Mouse (Mus musculus) cerebellum, adult 18-20 months (tissue): ENCODE measurements around the gene Zfp423.

Experiments
- DNase-seq, 2 experiments: peaks; one replicate each; pipeline ENCODE4 v3.0.0; 2021

The Zfp423 gene

GRCm38 (mm10) chr8:87944225-87944934 is 15.0 kb downstream of the Zfp423 start:
- peak; percentile 24 to 39 for DNase-seq

GRCm38 (mm10) chr8:87943651-87944091 is 15.7 kb downstream of the Zfp423 start:
- DNase-seq, result peak; percentile 50 to 59

GRCm38 (mm10) chr8:87940646-87941045 is 18.7 kb downstream of the Zfp423 start:
- DNase-seq, result peak; percentile 55 to 65

GRCm38 (mm10) chr8:87939308-87939936 is 20.0 kb downstream of the Zfp423 start:
- DNase-seq, result no peak

- peak; percentile 61 to 64 for DNase-seq
These were observed 20.8 kb downstream of the Zfp423 start for GRCm38 (mm10) chr8:87938351-87939232.

- DNase-seq, result no peak
These were observed 22.2 kb downstream of the Zfp423 start for GRCm38 (mm10) chr8:87937211-87937610.

GRCm38 (mm10) chr8:87935088-87935680 is 24.2 kb downstream of the Zfp423 start:
- DNase-seq, result no peak

- DNase-seq, result no peak
These were observed 25.2 kb downstream of the Zfp423 start for GRCm38 (mm10) chr8:87934175-87934574.

GRCm38 (mm10) chr8:87933752-87934151 is 25.6 kb downstream of the Zfp423 start:
- no peak for DNase-seq

- DNase-seq, result no peak
These were observed 30.5 kb downstream of the Zfp423 start for GRCm38 (mm10) chr8:87928857-87929256.

- DNase-seq, result no peak
These were observed 32.2 kb downstream of the Zfp423 start for GRCm38 (mm10) chr8:87927034-87927830.

GRCm38 (mm10) chr8:87926098-87926890 is 33.1 kb downstream of the Zfp423 start:
- DNase-seq, result peak; percentile 56 to 59

- no peak for DNase-seq
These were observed 36.5 kb downstream of the Zfp423 start for GRCm38 (mm10) chr8:87922936-87923335.

- no peak for DNase-seq
These were observed 36.9 kb downstream of the Zfp423 start for GRCm38 (mm10) chr8:87922446-87922845.

GRCm38 (mm10) chr8:87918004-87918403 is 41.4 kb downstream of the Zfp423 start:
- DNase-seq, result no peak

- no peak for DNase-seq
These were observed 43.6 kb downstream of the Zfp423 start for GRCm38 (mm10) chr8:87915763-87916162.

- no peak for DNase-seq
These were observed 45.0 kb downstream of the Zfp423 start for GRCm38 (mm10) chr8:87914247-87914967.

- DNase-seq, result no peak
These were observed 50.5 kb downstream of the Zfp423 start for GRCm38 (mm10) chr8:87908940-87909339.

- no peak for DNase-seq
These were observed 54.0 kb downstream of the Zfp423 start for GRCm38 (mm10) chr8:87905404-87905803.

GRCm38 (mm10) chr8:87904108-87904507 is 55.3 kb downstream of the Zfp423 start:
- DNase-seq, result no peak
